Mouse (Mus musculus): ENCODE data around the gene Scimp. TPM values are rescaled to one million over a fixed set of nuclear protein-coding genes. Genes with fewer than 3 reads are reported as not detected.

The Scimp gene
- total and polyA plus RNA-seq, 3 experiments, result 0.21 to 0.79 (median 0.30) TPM

- no peak for DNase-seq (ENCODE audit: extremely low read depth)
- in situ Hi-C loops (cut with MboI; ENCODE audit: low pct_ligation_motif_present, low pct_unique_long_range_greater_than_20kb, low sequenced_read_pairs), result no loop called here
- Histone ChIP-seq H3K79me2 (replicated peaks; ENCODE audit: control insufficient read depth, extremely low read depth, insufficient read depth, poor library complexity, severe bottlenecking) (no peaks in the 10 kb centered on the region), H3K4me1 (ENCODE audit: control insufficient read depth in 1 of 2, insufficient read depth in 2 of 2) (peaks cover 9 to 30% of the 10 kb centered on the region in 2 experiments), H3K27ac (ENCODE audit: insufficient read depth, low read depth) (no peak overlapping the region), H3K36me3 (replicated peaks in 1 of 2; ENCODE audit: control insufficient read depth in 1 of 2, insufficient read depth in 1 of 2, low read length in 1 of 2) (no peaks in the 10 kb centered on the region), H3K4me3 (replicated peaks in 1 of 3; ENCODE audit: low read depth in 2 of 3, low read length in 2 of 3, poor library complexity in 1 of 3) (no peak overlapping the region), H3K9me3 (replicated peaks; ENCODE audit: low read length) (peaks cover 9% of the 10 kb centered on the region), H3K27me3 (replicated peaks) (peaks cover 1% of the 10 kb centered on the region), H3K9ac (ENCODE audit: insufficient read depth, low read depth) (no peak overlapping the region), H3K4me2 (ENCODE audit: insufficient read depth, low read depth, poor library complexity, severe bottlenecking) (no peak overlapping the region)
- dilution Hi-C loops (cut with MboI; ENCODE audit: extremely low pct_ligation_motif_present, extremely low pct_unique_long_range_greater_than_20kb, low sequenced_read_pairs), result no loop called here
- TF ChIP-seq EP300 (IDR thresholded peaks at IDR 0.05; ENCODE audit: low read length) (no peak), TCF12 (IDR thresholded peaks at IDR 0.05; ENCODE audit: low read depth, low read length) (no peak), ETS1 (conservative IDR thresholded peaks at IDR 0.05; ENCODE audit: low read depth, low read length) (no peak), NELFE (IDR thresholded peaks at IDR 0.05; ENCODE audit: low read depth, low read length) (no peak), CHD2 (IDR thresholded peaks at IDR 0.05; ENCODE audit: low read length) (no peak), JUN (IDR thresholded peaks at IDR 0.05; ENCODE audit: insufficient read depth, low read depth, low read length) (no peak), E2F4 (IDR thresholded peaks at IDR 0.05; ENCODE audit: insufficient replicate concordance, low read depth, low read length) (no peak), MAX (IDR thresholded peaks at IDR 0.05; ENCODE audit: low read length) (no peak), MAZ (IDR thresholded peaks at IDR 0.05; ENCODE audit: low read depth, low read length) (no peak)
These were observed 4.4 kb upstream of the Scimp start for GRCm38 (mm10) chr11:70816770-70817169.

- DNase-seq (ENCODE audit: extremely low read depth), result peak; percentile 90
- Histone ChIP-seq H3K79me2 (replicated peaks; ENCODE audit: control insufficient read depth, extremely low read depth, insufficient read depth, poor library complexity, severe bottlenecking) (no peaks in the 10 kb centered on the region), H3K27ac (ENCODE audit: insufficient read depth, low read depth) (no peak overlapping the region), H3K9ac (ENCODE audit: insufficient read depth, low read depth) (no peak overlapping the region), H3K4me1 (ENCODE audit: control insufficient read depth in 1 of 2, insufficient read depth in 2 of 2) (peaks cover 9 to 36% of the 10 kb centered on the region in 2 experiments), H3K4me2 (ENCODE audit: insufficient read depth, low read depth, poor library complexity, severe bottlenecking) (peak overlapping the region; percentile 62), H3K4me3 (replicated peaks in 1 of 3; ENCODE audit: low read depth in 2 of 3, low read length in 2 of 3, poor library complexity in 1 of 3) (no peak overlapping the region), H3K36me3 (replicated peaks in 1 of 2; ENCODE audit: control insufficient read depth in 1 of 2, insufficient read depth in 1 of 2, low read length in 1 of 2) (no peaks in the 10 kb centered on the region), H3K27me3 (replicated peaks) (peaks cover 1% of the 10 kb centered on the region), H3K9me3 (replicated peaks; ENCODE audit: low read length) (peaks cover 9% of the 10 kb centered on the region)
- dilution Hi-C loops (cut with MboI; ENCODE audit: extremely low pct_ligation_motif_present, extremely low pct_unique_long_range_greater_than_20kb, low sequenced_read_pairs) (no loop called here), in situ Hi-C loops (cut with MboI; ENCODE audit: low pct_ligation_motif_present, low pct_unique_long_range_greater_than_20kb, low sequenced_read_pairs) (no loop called here)
- TF ChIP-seq EP300 (IDR thresholded peaks at IDR 0.05; ENCODE audit: low read length), result no peak
- TF ChIP-seq MAZ (IDR thresholded peaks at IDR 0.05; ENCODE audit: low read depth, low read length), result 0 out of 2 replicates have a peak, but pooled peaks have one; percentile 24
- TF ChIP-seq BHLHE40 (IDR thresholded peaks at IDR 0.05; ENCODE audit: low read depth, low read length), result peak; percentile 26; the same call in 1 of the 2 replicates
- TF ChIP-seq JUN (IDR thresholded peaks at IDR 0.05; ENCODE audit: insufficient read depth, low read depth, low read length), result no peak
- 0 out of 2 replicates have a peak, but pooled peaks have one; percentile 48 for TF ChIP-seq MEF2A (IDR thresholded peaks at IDR 0.05; ENCODE audit: borderline replicate concordance, low read depth, low read length)
- no peak for TF ChIP-seq GABPA (IDR thresholded peaks at IDR 0.05; ENCODE audit: insufficient replicate concordance, low read depth, low read length)
- no peak for TF ChIP-seq ETS1 (conservative IDR thresholded peaks at IDR 0.05; ENCODE audit: low read depth, low read length)
- peak; percentile 57; the same call in 1 of the 2 replicates for TF ChIP-seq NELFE (IDR thresholded peaks at IDR 0.05; ENCODE audit: low read depth, low read length)
- TF ChIP-seq RAD21 (IDR thresholded peaks at IDR 0.05; ENCODE audit: low read depth, low read length), result peak; percentile 93
- 0 out of 2 replicates have a peak, but pooled peaks have one; percentile 9 for TF ChIP-seq USF2 (conservative IDR thresholded peaks at IDR 0.05; ENCODE audit: low read depth, low read length)
- TF ChIP-seq ELF1 (IDR thresholded peaks at IDR 0.05; ENCODE audit: low read depth, low read length), result no peak
- TF ChIP-seq PAX5 (IDR thresholded peaks at IDR 0.05; ENCODE audit: low read length), result no peak
- TF ChIP-seq HCFC1 (IDR thresholded peaks at IDR 0.05; ENCODE audit: low read depth, low read length), result peak; percentile 45; the same call in 1 of the 2 replicates
- TF ChIP-seq ZC3H11A (IDR thresholded peaks at IDR 0.05; ENCODE audit: low read depth, low read length), result peak; percentile 83
- no peak for TF ChIP-seq KAT2A (IDR thresholded peaks at IDR 0.05; ENCODE audit: insufficient replicate concordance, low read length)
- no peak for TF ChIP-seq CHD2 (IDR thresholded peaks at IDR 0.05; ENCODE audit: low read length)
- peak; percentile 93 to 99 for TF ChIP-seq CTCF (conservative IDR thresholded peaks at IDR 0.05 in 1 of 2, IDR thresholded peaks at IDR 0.05 in 1 of 2; ENCODE audit: low read depth in 2 of 2, low read length in 2 of 2)
- peak; percentile 49; the same call in 1 of the 2 replicates for TF ChIP-seq RCOR1 (conservative IDR thresholded peaks at IDR 0.05; ENCODE audit: low read depth, low read length)
- no peak for TF ChIP-seq E2F4 (IDR thresholded peaks at IDR 0.05; ENCODE audit: insufficient replicate concordance, low read depth, low read length)
- peak; percentile 67 for TF ChIP-seq TCF12 (IDR thresholded peaks at IDR 0.05; ENCODE audit: low read depth, low read length)
- TF ChIP-seq ZNF384 (IDR thresholded peaks at IDR 0.05; ENCODE audit: low read depth, low read length), result peak; percentile 11; the same call in 1 of the 2 replicates
- TF ChIP-seq USF1 (IDR thresholded peaks at IDR 0.05; ENCODE audit: low read depth, low read length), result no peak
- no peak for TF ChIP-seq SIN3A (IDR thresholded peaks at IDR 0.05; ENCODE audit: low read length)
- 0 out of 2 replicates have a peak, but pooled peaks have one; percentile 26 for TF ChIP-seq TBP (conservative IDR thresholded peaks at IDR 0.05; ENCODE audit: low read depth, low read length)
- TF ChIP-seq SMC3 (IDR thresholded peaks at IDR 0.05; ENCODE audit: low read depth, low read length), result peak; percentile 99
- TF ChIP-seq MXI1 (IDR thresholded peaks at IDR 0.05; ENCODE audit: low read depth, low read length), result peak; percentile 20; the same call in 1 of the 2 replicates
- peak; percentile 58; the same call in 1 of the 2 replicates for TF ChIP-seq MYC (IDR thresholded peaks at IDR 0.05; ENCODE audit: low read depth, low read length)
- peak; percentile 52 for TF ChIP-seq IRF4 (IDR thresholded peaks at IDR 0.05; ENCODE audit: low read depth, low read length)
- peak; percentile 64 for TF ChIP-seq JUND (conservative IDR thresholded peaks at IDR 0.05; ENCODE audit: low read depth, low read length)
These were observed 3.2 kb upstream of the Scimp start for GRCm38 (mm10) chr11:70815498-70816078.
